Mouse (Mus musculus) heart, postnatal 0 days (tissue): ENCODE data around the gene Trim63. TPM values are rescaled to one million over a fixed set of nuclear protein-coding genes. Genes with fewer than 3 reads are reported as not detected.

Experiments
- ATAC-seq: fragments of 200-750 bp; cut with Nextera tagmentation; 2 replicates; pipeline ENCODE4 v1.8.0; 2017; ENCODE audit warnings: low read depth, moderate number of reproducible peaks, moderate library complexity; ENCODE audit not compliant: insufficient read depth
- DNase-seq: peaks from one replicate; pipeline ENCODE4 v3.0.0-alpha.2; 2016; ENCODE audit warnings: low spot score
- H3K27ac ChIP-seq: fragments of 300-500 bp; sonication (generic); 2 replicates; pipeline ENCODE4 v1.5.1; 2014; ENCODE audit warnings: low read depth, mild to moderate bottlenecking
- H3K27me3 ChIP-seq: fragments of 300-500 bp; sonication (generic); 2 replicates; pipeline ENCODE4 v1.6.1; 2014; ENCODE audit warnings: low read length, mixed read lengths; ENCODE audit not compliant: control insufficient read depth, insufficient read depth
- H3K36me3 ChIP-seq: fragments of 300-500 bp; sonication (generic); replicated peaks from 2 replicates; pipeline ENCODE4 v1.6.1; 2014; ENCODE audit warnings: low read length, mixed read lengths; ENCODE audit not compliant: control insufficient read depth, insufficient read depth
- H3K4me1 ChIP-seq: fragments of 300-500 bp; sonication (generic); 2 replicates; pipeline ENCODE4 v1.6.1; 2014; ENCODE audit warnings: antibody characterized with exemption; ENCODE audit not compliant: control insufficient read depth, insufficient read depth
- H3K4me2 ChIP-seq: fragments of 300-500 bp; sonication (generic); 2 replicates; pipeline ENCODE4 v1.6.1; 2014; ENCODE audit warnings: low read depth, mild to moderate bottlenecking, low read length, moderate library complexity
- H3K4me3 ChIP-seq: fragments of 300-500 bp; sonication (generic); 2 replicates; pipeline ENCODE4 v1.5.1; 2014; ENCODE audit warnings: low read depth, low read length
- H3K9ac ChIP-seq: fragments of 300-500 bp; sonication (generic); replicated peaks from 2 replicates; pipeline ENCODE4 v1.6.1; 2014; ENCODE audit warnings: low read depth, low read length, mixed read lengths
- H3K9me3 ChIP-seq: fragments of 300-500 bp; sonication (generic); replicated peaks from 2 replicates; pipeline ENCODE4 v1.6.1; 2016; ENCODE audit warnings: low read length; ENCODE audit not compliant: control insufficient read depth
- CTCF ChIP-seq: IDR thresholded peaks from 2 replicates; pipeline ENCODE4 v1.5.1; 2016; ENCODE audit warnings: antibody characterized with exemption, control low read depth, low read depth
- EP300 ChIP-seq: IDR thresholded peaks from 2 replicates; pipeline ENCODE4 v1.6.1; 2016; ENCODE audit warnings: antibody characterized with exemption, low read depth
- WGBS: fragments of 180-500 bp; shearing (Covaris S2); extraction: QIAGEN DNeasy Blood & Tissue Kit; methylation state at CpG from one replicate; pipeline ENCODE4 v1.1.7; 2014; 5-methylcytosine and 5-hydroxymethylcytosine counted together
- polyA plus RNA-seq: library from polyadenylated mRNA; unstranded; fragments of >200 nt; fragmentation: Nextera tagmentation; extraction: Ambion mirVana; gene quantifications from 2 replicates; pipeline ENCODE4 v1.2.1, GENCODE M21; 2015
- total RNA-seq: library from RNA; depleted of rRNA; stranded (reverse); fragments of >200 nt; gene quantifications from 2 replicates; pipeline ENCODE4 v1.2.3, GENCODE M21; 2014; ENCODE audit warnings: low replicate concordance

Gene Trim63
- total and polyA plus RNA-seq, 2 experiments from 2014 or later, result 170 to 281 TPM

DNA sequence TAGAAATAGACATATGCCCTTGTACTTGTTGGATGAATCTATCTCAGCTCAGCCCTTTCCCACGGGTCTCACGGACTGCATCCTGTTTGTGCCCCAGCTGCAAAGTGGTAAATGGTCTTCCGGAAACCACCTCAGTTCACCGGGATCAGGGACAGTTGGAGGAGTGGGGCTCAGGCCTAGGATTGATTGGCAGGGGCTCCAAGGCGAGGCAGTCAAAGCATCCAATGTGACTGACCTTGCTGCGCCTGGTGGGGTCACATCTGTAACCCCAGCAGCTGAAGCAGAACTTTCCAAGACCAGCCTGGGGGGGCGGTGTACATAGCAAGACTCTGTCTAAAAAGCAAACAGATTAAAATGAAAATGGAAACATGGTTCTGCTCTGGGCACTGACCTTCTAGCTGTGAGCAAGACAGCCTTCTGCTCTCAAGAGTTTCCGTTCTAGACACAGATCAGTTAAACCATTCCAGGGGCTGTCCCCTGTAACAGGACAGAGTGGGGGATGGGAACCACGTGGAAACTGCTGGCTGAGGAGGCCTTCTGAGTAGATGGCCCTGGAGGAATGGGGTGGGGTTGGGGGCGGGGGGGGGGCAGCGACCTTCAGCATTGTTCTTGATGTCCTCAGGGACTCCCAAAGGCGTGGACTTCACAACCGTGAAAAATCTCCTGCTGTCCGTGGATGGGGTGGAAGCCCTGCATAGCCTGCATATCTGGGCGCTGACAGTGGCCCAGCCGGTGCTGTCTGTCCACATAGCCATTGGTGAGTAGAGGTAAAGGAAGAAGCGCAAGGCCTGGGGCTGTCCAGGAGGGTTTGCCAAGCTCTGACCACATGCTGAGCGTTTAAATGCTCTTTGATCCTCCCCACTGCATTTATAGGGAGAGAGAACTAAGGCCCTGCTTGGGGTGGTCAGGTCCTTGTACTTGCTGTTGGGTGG is 36.7 kb downstream of the Trim63 start:
- H3K4me2 ChIP-seq, result no peak overlapping the region
- H3K4me1 ChIP-seq, result peaks cover 33% of the 10 kb centered on the region
- DNase-seq, result peak; percentile 65
- ATAC-seq, result no peak
- TF ChIP-seq EP300 (no peak), CTCF (no peak)
- H3K27ac ChIP-seq, result no peak overlapping the region
- no peaks in the 10 kb centered on the region for H3K9me3 ChIP-seq
- no peaks in the 10 kb centered on the region for H3K27me3 ChIP-seq
- no peak overlapping the region for H3K4me3 ChIP-seq
- 39% methylated on average over 18 of the region's 18 CpGs for WGBS
- H3K9ac ChIP-seq, result no peak overlapping the region
- H3K36me3 ChIP-seq, result no peaks in the 10 kb centered on the region

DNA sequence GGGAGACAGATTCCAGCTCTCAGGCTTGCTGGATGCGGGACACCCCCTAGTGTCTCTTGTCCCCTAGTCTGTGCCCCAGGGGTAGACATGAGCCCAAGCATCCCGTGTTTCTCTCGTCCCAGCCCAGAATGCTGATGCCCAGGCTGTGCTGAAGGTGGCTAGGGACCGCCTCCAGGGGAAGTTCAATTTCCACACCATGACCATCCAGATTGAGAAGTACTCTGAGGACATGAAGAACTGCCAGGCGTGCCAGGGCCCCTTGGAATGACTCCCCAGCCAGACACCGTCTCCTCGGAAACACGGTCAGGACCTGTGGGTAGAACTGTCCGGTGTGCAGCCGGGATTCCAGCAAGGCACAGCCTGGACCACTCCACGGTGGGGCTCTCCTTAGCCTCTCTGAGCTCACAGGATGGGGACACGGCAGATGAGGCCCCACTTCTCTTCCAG is 37.4 kb downstream of the Trim63 start:
- H3K9ac ChIP-seq, result no peak overlapping the region
- TF ChIP-seq EP300, result no peak

DNA sequence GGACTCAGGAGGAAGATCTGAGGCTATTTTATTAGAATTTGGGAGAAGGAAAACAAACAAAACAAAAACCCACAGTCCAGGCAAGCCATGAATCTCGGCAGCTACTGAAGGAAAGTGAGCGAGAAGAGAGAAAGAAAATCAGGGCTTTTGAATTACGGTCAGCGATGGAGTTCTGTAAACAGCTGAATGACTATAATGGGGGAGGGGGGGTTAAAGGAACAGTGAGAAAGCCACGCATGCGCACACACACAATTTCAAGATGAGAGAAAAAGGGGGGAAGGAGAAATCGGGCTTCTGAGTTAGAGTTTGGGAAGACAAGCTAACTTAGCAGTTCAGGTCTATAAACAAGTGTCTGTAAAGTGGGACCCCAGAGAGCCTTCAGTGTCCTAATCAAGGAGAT is 38.0 kb downstream of the Trim63 start:
- no peak for DNase-seq
- no peak overlapping the region for H3K4me2 ChIP-seq
- WGBS, result 90% methylated on average over 7 of the region's 7 CpGs
- no peaks in the 10 kb centered on the region for H3K9me3 ChIP-seq
- peaks cover 34% of the 10 kb centered on the region for H3K4me1 ChIP-seq
- no peak overlapping the region for H3K4me3 ChIP-seq
- no peak for ATAC-seq
- no peak overlapping the region for H3K9ac ChIP-seq
- TF ChIP-seq CTCF, result no peak
- TF ChIP-seq EP300, result no peak
- H3K27me3 ChIP-seq, result no peaks in the 10 kb centered on the region
- no peaks in the 10 kb centered on the region for H3K36me3 ChIP-seq
- no peak overlapping the region for H3K27ac ChIP-seq

More for the DNA sequence above, 37.4 kb downstream of the Trim63 start:
- 73% methylated on average over 12 of the region's 12 CpGs for WGBS
- Histone ChIP-seq H3K4me2 (no peak overlapping the region), H3K27ac (no peak overlapping the region), H3K36me3 (no peaks in the 10 kb centered on the region), H3K9me3 (no peaks in the 10 kb centered on the region), H3K4me3 (no peak overlapping the region), H3K27me3 (no peaks in the 10 kb centered on the region), H3K4me1 (peaks cover 34% of the 10 kb centered on the region)
- DNase-seq (no peak), ATAC-seq (no peak)

DNA sequence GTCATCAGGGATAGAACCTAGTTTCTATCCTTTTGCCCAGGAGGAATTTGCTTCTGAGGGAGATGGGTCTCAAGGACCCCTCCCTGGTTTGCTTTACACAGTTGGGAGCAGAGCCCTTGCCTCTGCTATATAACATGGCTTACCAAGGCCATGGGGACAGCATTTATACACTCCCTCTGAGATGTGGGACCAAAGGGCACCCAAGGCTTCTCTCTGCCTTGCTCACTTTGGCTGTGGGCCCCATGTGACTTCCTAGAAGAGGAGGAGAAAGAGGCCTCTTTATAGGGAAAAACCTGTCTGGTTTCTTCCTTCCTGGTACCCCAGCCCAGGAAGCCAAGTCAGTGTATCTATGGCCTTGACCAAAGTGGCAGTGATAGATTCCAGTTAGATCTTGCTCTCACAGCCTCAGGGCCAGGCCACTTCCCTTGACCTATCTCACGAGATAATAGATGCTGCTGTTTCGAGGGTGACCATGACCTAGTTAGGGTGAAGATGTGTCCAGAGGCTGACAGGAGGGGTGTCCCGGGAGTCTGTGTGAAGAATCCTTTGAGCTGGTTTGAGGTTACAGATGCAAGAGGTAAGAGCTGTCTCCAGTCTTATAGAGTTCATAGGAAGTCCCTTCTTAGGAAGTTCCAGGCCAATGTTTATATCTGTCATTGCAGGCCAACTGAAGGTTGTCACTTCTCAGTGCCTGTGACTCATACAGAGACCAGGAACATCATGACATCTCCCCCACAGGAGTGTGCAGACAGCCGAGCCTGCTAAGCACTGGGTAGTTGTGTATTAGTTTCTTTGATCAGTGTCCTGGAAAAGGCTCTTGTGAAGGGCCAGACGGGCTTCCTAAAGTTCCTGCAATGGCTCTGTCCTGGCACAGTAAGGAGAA is 38.8 kb downstream of the Trim63 start:
- Histone ChIP-seq H3K4me1 (peaks cover 34% of the 10 kb centered on the region), H3K4me3 (no peak overlapping the region), H3K9me3 (no peaks in the 10 kb centered on the region), H3K27ac (no peak overlapping the region), H3K36me3 (no peaks in the 10 kb centered on the region), H3K27me3 (no peaks in the 10 kb centered on the region), H3K4me2 (no peak overlapping the region), H3K9ac (no peak overlapping the region)
- ATAC-seq (no peak), DNase-seq (no peak)
- no peak for TF ChIP-seq CTCF
- no peak for TF ChIP-seq EP300
- WGBS, result 55% methylated on average over 5 of the region's 5 CpGs

DNA sequence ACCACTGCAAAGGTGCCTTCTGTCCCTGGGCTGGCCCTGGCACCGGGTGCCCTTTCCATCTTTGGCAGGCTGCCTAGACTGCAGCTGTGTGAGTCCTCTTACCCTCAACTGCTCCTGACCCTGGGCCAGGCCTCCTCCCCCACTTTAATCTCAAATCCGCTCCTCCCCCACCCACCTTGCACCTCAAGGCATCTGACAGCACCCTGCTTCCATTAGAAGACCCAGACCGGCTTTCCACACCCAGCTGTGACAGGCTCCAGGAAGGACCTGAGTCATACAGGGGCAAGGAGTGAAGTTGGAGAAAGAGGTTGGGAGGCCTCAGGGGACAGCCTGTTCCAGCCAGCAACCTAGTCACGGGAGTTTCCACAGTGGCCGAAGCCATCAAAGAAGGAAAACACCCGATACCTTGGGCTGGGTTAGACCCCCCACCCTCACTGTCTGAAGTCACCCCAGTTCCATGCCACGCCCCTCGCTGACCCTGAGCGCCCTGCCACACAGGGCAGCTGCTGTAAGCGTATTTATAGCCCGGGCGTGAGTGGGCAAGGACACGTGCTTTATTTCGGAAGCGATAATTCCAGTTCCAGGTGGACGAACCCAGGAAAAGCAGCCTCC is 41.0 kb downstream of the Trim63 start:
- no peak overlapping the region for H3K9ac ChIP-seq
- H3K27me3 ChIP-seq, result no peaks in the 10 kb centered on the region
- TF ChIP-seq CTCF (no peak), EP300 (peak; percentile 88)
- H3K36me3 ChIP-seq, result no peaks in the 10 kb centered on the region
- peak; percentile 84 for ATAC-seq
- H3K4me3 ChIP-seq, result no peak overlapping the region
- 30% methylated on average over 16 of the region's 16 CpGs for whole genome bisulfite sequencing
- H3K4me1 ChIP-seq, result peaks cover 34% of the 10 kb centered on the region
- H3K9me3 ChIP-seq, result no peaks in the 10 kb centered on the region
- peak overlapping the region; percentile 16; the same call in 1 of the 2 replicates for H3K4me2 ChIP-seq
- H3K27ac ChIP-seq, result peak overlapping the region; percentile 85
- peak; percentile 79 for DNase-seq
